Mouse (Mus musculus) liver, postnatal 0 days (tissue): ENCODE results near the gene Gm21761. TPM values are rescaled to one million over a fixed set of nuclear protein-coding genes. Genes with fewer than 3 reads are reported as not detected.
"Not testable (repeated sequence)": the region's sequence is repeated elsewhere in the genome, so short reads cannot be mapped to it uniquely, and the experiment has no call there.

Source experiments
- ATAC-seq: fragments of 200-750 bp; cut with Nextera tagmentation; 2 replicates; pipeline ENCODE4 v1.8.0; 2017; ENCODE audit warnings: mild to moderate bottlenecking, moderate library complexity
- DNase-seq: peaks from one replicate; pipeline ENCODE4 v3.0.0-alpha.2; 2016
- H3K27ac ChIP-seq: fragments of 300-500 bp; sonication (generic); 2 replicates; pipeline ENCODE4 v1.5.1; 2014; ENCODE audit warnings: antibody characterized with exemption, moderate library complexity, mild to moderate bottlenecking, low read depth
- H3K27me3 ChIP-seq: fragments of 300-500 bp; sonication (generic); 2 replicates; pipeline ENCODE4 v1.6.1; 2014; ENCODE audit warnings: low read length, control low read depth, mixed read lengths; ENCODE audit not compliant: insufficient read depth
- H3K36me3 ChIP-seq: fragments of 300-500 bp; sonication (generic); replicated peaks from 2 replicates; pipeline ENCODE4 v1.6.1; 2014; ENCODE audit warnings: mild to moderate bottlenecking, control low read depth, low read length, moderate library complexity, mixed read lengths; ENCODE audit not compliant: insufficient read depth
- H3K4me1 ChIP-seq: fragments of 300-500 bp; sonication (generic); 2 replicates; pipeline ENCODE4 v1.6.1; 2014; ENCODE audit warnings: antibody characterized with exemption, mild to moderate bottlenecking, control low read depth; ENCODE audit not compliant: insufficient read depth
- H3K4me2 ChIP-seq: fragments of 300-500 bp; sonication (generic); 2 replicates; pipeline ENCODE4 v1.6.1; 2014; ENCODE audit warnings: low read depth, mild to moderate bottlenecking, low read length, moderate library complexity, mixed read lengths
- H3K4me3 ChIP-seq: fragments of 300-500 bp; sonication (generic); 2 replicates; pipeline ENCODE4 v1.5.1; 2014; ENCODE audit warnings: low read depth, low read length
- H3K9ac ChIP-seq: fragments of 300-500 bp; sonication (generic); replicated peaks from 2 replicates; pipeline ENCODE4 v1.6.1; 2014; ENCODE audit warnings: mild to moderate bottlenecking, moderate library complexity
- H3K9me3 ChIP-seq: fragments of 300-500 bp; sonication (generic); 2 replicates; pipeline ENCODE4 v1.6.1; 2016; ENCODE audit warnings: mild to moderate bottlenecking, control low read depth, low read length, mixed read lengths
- WGBS: fragments of 180-500 bp; shearing (Covaris S2); extraction: QIAGEN DNeasy Blood & Tissue Kit; methylation state at CpG from one replicate; pipeline ENCODE4 v1.1.7; 2014; ENCODE audit not compliant: insufficient replicate concordance; 5-methylcytosine and 5-hydroxymethylcytosine counted together
- polyA plus RNA-seq: library from polyadenylated mRNA; unstranded; fragments of >200 nt; fragmentation: Nextera tagmentation; extraction: Ambion mirVana; gene quantifications from 2 replicates; pipeline ENCODE4 v1.2.1, GENCODE M21; 2015

Gm21761 gene
- polyA plus RNA-seq, 1 experiment from 2014 or later = not detected

GRCm38 (mm10) chr13:119924597-119925340, 4.3 kb downstream of the Gm21761 start:
- H3K27me3 ChIP-seq, DNase-seq, H3K9me3 ChIP-seq, H3K27ac ChIP-seq, H3K9ac ChIP-seq, ATAC-seq, H3K4me1 ChIP-seq, H3K4me3 ChIP-seq, H3K4me2 ChIP-seq, H3K36me3 ChIP-seq: not testable (repeated sequence)
- WGBS = 59% methylated on average over 2 of the region's 3 CpGs

GRCm38 (mm10) chr13:119916966-119917722, 11.9 kb downstream of the Gm21761 start:
- not testable (repeated sequence) for H3K27ac ChIP-seq, DNase-seq, H3K9me3 ChIP-seq, H3K4me2 ChIP-seq, H3K27me3 ChIP-seq, H3K4me1 ChIP-seq, H3K9ac ChIP-seq, H3K36me3 ChIP-seq, ATAC-seq, H3K4me3 ChIP-seq
- WGBS = 45% methylated on average over 4 of the region's 5 CpGs

DNA sequence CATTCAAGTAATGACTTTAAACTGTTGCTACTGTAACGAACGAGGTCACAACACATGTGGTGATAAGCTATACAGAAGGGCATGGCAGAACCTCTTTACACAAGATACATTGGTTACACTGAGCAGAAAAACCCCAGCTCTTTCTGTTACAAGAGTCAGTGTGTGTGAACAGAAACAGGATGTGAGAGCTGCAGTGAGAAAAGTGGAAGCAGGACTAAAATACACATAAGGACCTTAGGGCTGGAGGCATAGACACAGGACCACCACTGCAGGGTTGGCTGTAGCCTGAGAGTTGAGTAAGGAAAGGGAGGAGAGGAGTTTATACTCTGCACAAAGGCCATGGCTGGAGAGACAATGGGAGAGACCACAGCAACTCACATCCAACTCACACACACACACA, 12.6 kb downstream of the Gm21761 start:
- WGBS = 36% methylated on average over 2 of the region's 2 CpGs

DNA sequence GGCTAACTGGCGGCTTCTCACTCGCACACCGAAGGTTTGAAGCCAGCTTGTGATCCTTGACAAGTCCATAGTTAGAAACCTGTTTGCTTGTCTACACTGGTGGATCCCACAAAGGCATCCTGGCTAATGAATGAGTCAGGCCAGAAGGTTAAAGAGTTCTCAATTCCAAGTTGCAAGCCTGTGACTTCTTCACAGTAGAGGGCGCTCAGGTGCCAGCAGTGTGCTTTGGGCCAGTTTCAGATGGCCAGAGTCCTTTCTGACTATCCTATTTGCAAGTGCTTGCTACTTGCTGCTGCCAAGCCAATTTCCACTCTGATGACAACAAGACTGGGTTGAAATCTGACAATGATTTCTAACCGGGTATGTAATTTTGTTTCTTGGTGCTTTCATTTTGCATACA, 30.5 kb downstream of the Gm21761 start:
- DNase-seq, H3K4me1 ChIP-seq, H3K4me3 ChIP-seq, H3K4me2 ChIP-seq, H3K27me3 ChIP-seq, ATAC-seq, H3K9ac ChIP-seq, H3K36me3 ChIP-seq, H3K27ac ChIP-seq, H3K9me3 ChIP-seq: not testable (repeated sequence)
- WGBS = 45% methylated on average over 4 of the region's 5 CpGs

More for the DNA sequence above, 12.6 kb downstream of the Gm21761 start:
- not testable (repeated sequence) for H3K9me3 ChIP-seq, H3K36me3 ChIP-seq, DNase-seq, H3K4me2 ChIP-seq, H3K4me3 ChIP-seq, ATAC-seq, H3K27me3 ChIP-seq, H3K4me1 ChIP-seq, H3K9ac ChIP-seq, H3K27ac ChIP-seq

DNA sequence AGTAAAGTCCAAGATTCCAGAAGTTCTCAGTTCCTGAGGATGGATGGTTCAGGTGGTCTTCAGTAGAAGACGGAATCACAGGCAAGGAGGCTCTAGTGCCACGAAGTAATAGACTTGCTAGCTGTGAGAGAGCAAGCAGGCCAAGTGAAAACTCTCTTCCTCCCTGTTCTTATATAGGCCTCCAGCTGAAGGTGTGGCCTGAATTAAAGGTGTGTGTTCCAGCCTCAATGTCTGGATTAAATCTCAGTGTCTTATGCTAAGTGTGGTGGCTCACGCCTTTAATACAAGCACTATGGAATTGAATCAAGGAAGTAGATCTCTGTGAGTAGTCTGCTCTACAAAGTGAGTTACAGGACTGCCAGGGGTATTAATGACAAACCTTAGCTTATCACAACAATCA, 34.4 kb downstream of the Gm21761 start, which contains the start of gene Tcstv1:
TSS of gene Tcstv1 (minus strand) at position 101 of the 400 bp plus-strand sequence.
- H3K9me3 ChIP-seq, H3K36me3 ChIP-seq, DNase-seq: not testable (repeated sequence)

GRCm38 (mm10) chr13:119886896-119887295, 42.2 kb downstream of the Gm21761 start:
- not testable (repeated sequence) for ATAC-seq

More for the DNA sequence above, 34.4 kb downstream of the Gm21761 start, which contains the start of gene Tcstv1:
- WGBS = 65% methylated on average over 3 of the region's 3 CpGs
- not testable (repeated sequence) for H3K9ac ChIP-seq, ATAC-seq, H3K4me1 ChIP-seq, H3K4me2 ChIP-seq, H3K27me3 ChIP-seq, H3K4me3 ChIP-seq, H3K27ac ChIP-seq

DNA sequence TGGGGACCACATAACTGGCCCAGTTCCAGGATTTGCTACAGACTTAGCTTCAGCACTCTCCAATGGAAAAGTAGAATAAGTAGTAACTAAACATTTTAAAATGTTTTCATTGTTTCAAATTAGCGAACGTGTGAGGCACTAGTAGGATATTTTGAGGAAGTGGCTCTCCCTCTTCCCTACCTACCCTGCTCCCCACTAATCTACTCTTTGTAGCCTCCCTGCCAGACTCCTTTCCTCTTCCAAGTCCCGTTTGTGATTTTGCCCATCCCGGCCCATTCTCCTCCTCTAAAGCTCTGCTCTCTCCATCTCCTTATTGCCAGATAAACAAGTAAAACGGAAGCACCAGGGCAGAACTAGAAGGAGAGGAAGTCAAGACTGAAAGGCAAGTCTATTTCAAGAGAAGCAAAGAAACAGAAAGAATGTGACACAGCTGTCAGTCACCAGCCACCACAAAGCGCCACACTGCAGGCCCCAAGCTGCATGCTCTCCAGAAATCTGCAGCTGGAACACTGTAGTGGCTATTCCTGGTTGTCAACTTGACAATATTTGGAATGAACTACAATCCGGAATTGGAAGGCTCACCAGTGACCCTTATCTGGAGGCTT, 64.6 kb downstream of the Gm21761 start:
- not testable (repeated sequence) for H3K4me2 ChIP-seq, H3K27ac ChIP-seq, H3K4me1 ChIP-seq, DNase-seq, H3K4me3 ChIP-seq, ATAC-seq, H3K27me3 ChIP-seq, H3K36me3 ChIP-seq, H3K9ac ChIP-seq, H3K9me3 ChIP-seq
- WGBS = 32% methylated on average over 6 of the region's 7 CpGs

More at GRCm38 (mm10) chr13:119886896-119887295, 42.2 kb downstream of the Gm21761 start:
- not testable (repeated sequence) for H3K27me3 ChIP-seq, H3K4me3 ChIP-seq, DNase-seq, H3K4me1 ChIP-seq, H3K9me3 ChIP-seq, H3K36me3 ChIP-seq, H3K27ac ChIP-seq, H3K4me2 ChIP-seq, H3K9ac ChIP-seq
- whole genome bisulfite sequencing = 42% methylated on average over 4 of the region's 4 CpGs

GRCm38 (mm10) chr13:119862399-119862798, 66.7 kb downstream of the Gm21761 start:
- not testable (repeated sequence) for H3K9me3 ChIP-seq, ATAC-seq, H3K4me1 ChIP-seq, H3K4me2 ChIP-seq, H3K4me3 ChIP-seq, H3K27ac ChIP-seq, H3K36me3 ChIP-seq, DNase-seq, H3K9ac ChIP-seq, H3K27me3 ChIP-seq
- WGBS = no CpG with 5 or more reads among the region's 6 CpGs
